Mouse (Mus musculus) ES-E14 (cell line): ENCODE measurements around the gene Chaf1a.

Experiments
- MAFK ChIP-seq: IDR thresholded peaks from 2 replicates; pipeline ENCODE4 v1.6.1; 2014; ENCODE audit warnings: mild to moderate bottlenecking, low read depth, low read length, inconsistent platforms; ENCODE audit not compliant: insufficient read depth
- ZC3H11A ChIP-seq: IDR thresholded peaks from 2 replicates; pipeline ENCODE4 v1.6.1; 2012; ENCODE audit warnings: low read depth, mild to moderate bottlenecking, inconsistent platforms, low read length, borderline replicate concordance
- ZNF384 ChIP-seq: IDR thresholded peaks from 2 replicates; pipeline ENCODE4 v1.6.1; 2012; ENCODE audit warnings: low read depth, low read length, inconsistent platforms

GRCm38 (mm10) chr17:56062081-56062480, 21.8 kb downstream of the Chaf1a start:
- TF ChIP-seq ZC3H11A (no peak), MAFK (no peak), ZNF384 (no peak)
